Mouse (Mus musculus): Measurements from ENCODE around the gene Lrrc32.

Gene Lrrc32

GRCm38 (mm10) chr7:98489131-98489530 lies at the start of gene Lrrc32:
Lrrc32 (plus strand) TSS chr7:98489283.
- DNase-seq (ENCODE audit: low spot score), result no peak

GRCm38 (mm10) chr7:98439956-98440466 lies 49.1 kb upstream of the Lrrc32 start, which contains the start of gene Gucy2d:
Gucy2d (plus strand) TSS chr7:98440416.
- no peak for DNase-seq (ENCODE audit: low spot score)

- no peak for DNase-seq (ENCODE audit: low spot score)
Observed at GRCm38 (mm10) chr7:98446873-98447272, 42.2 kb upstream of the Lrrc32 start.

GRCm38 (mm10) chr7:98447585-98448308 lies 41.3 kb upstream of the Lrrc32 start:
- no peak for DNase-seq (ENCODE audit: low spot score)

GRCm38 (mm10) chr7:98448309-98448630 lies 40.8 kb upstream of the Lrrc32 start:
- no peak for DNase-seq (ENCODE audit: low spot score)

- DNase-seq (ENCODE audit: low spot score), result no peak
Observed at GRCm38 (mm10) chr7:98449696-98450095, 39.4 kb upstream of the Lrrc32 start.

- DNase-seq (ENCODE audit: low spot score), result no peak
Observed at GRCm38 (mm10) chr7:98454397-98455120, 34.5 kb upstream of the Lrrc32 start.

- DNase-seq (ENCODE audit: low spot score), result no peak
Observed at GRCm38 (mm10) chr7:98460319-98460718, 28.8 kb upstream of the Lrrc32 start.

- DNase-seq (ENCODE audit: low spot score), result no peak
Observed at GRCm38 (mm10) chr7:98469089-98469488, 20.0 kb upstream of the Lrrc32 start.

- no peak for DNase-seq (ENCODE audit: low spot score)
Observed at GRCm38 (mm10) chr7:98472529-98472928, 16.6 kb upstream of the Lrrc32 start.

GRCm38 (mm10) chr7:98474558-98474957 lies 14.5 kb upstream of the Lrrc32 start:
- DNase-seq (ENCODE audit: low spot score), result no peak

GRCm38 (mm10) chr7:98477153-98477552 lies 11.9 kb upstream of the Lrrc32 start:
- DNase-seq (ENCODE audit: low spot score), result no peak

- no peak for DNase-seq (ENCODE audit: low spot score)
Observed at GRCm38 (mm10) chr7:98480481-98480880, 8.6 kb upstream of the Lrrc32 start.

GRCm38 (mm10) chr7:98481066-98481734 lies 7.9 kb upstream of the Lrrc32 start:
- peak; percentile 84 for DNase-seq (ENCODE audit: low spot score)

- DNase-seq (ENCODE audit: low spot score), result no peak
Observed at GRCm38 (mm10) chr7:98481861-98482260, 7.2 kb upstream of the Lrrc32 start.

- no peak for DNase-seq (ENCODE audit: low spot score)
Observed at GRCm38 (mm10) chr7:98482551-98483267, 6.4 kb upstream of the Lrrc32 start.

- no peak for DNase-seq (ENCODE audit: low spot score)
Observed at GRCm38 (mm10) chr7:98483268-98483607, 5.8 kb upstream of the Lrrc32 start.

GRCm38 (mm10) chr7:98484878-98485277 lies 4.2 kb upstream of the Lrrc32 start:
- DNase-seq (ENCODE audit: low spot score), result no peak

- DNase-seq (ENCODE audit: low spot score), result no peak
Observed at GRCm38 (mm10) chr7:98485508-98485907, 3.6 kb upstream of the Lrrc32 start.

- no peak for DNase-seq (ENCODE audit: low spot score)
Observed at GRCm38 (mm10) chr7:98486471-98486917, 2.6 kb upstream of the Lrrc32 start.

- DNase-seq (ENCODE audit: low spot score), result no peak
Observed at GRCm38 (mm10) chr7:98487202-98487980, 1.7 kb upstream of the Lrrc32 start.
